Mouse (Mus musculus) MEL (cell line): Measurements from ENCODE around the gene Upk1b. TPM values are rescaled to one million over a fixed set of nuclear protein-coding genes. Genes with fewer than 3 reads are reported as not detected.

Experiments used
- DNase-seq: peaks from one replicate; pipeline ENCODE4 v3.0.0; 2011; ENCODE audit warnings: low read depth, low spot score
- H3K27ac ChIP-seq: 2 replicates; pipeline ENCODE4 v1.5.1; 2012; ENCODE audit warnings: low read depth, mild to moderate bottlenecking, control low read depth, low read length, moderate library complexity; ENCODE audit not compliant: control insufficient read depth
- H3K27me3 ChIP-seq, 2 experiments: fragments of 150-350 bp in 1 of 2; sonication (generic) in 1 of 2; 2 replicates each; pipeline ENCODE4 v1.6.1; 2012; ENCODE audit warnings: low read length in 2 of 2, mild to moderate bottlenecking in 2 of 2, improper control_type of control experiment in 1 of 2, moderate library complexity in 1 of 2; ENCODE audit not compliant: insufficient read depth in 2 of 2, control insufficient read depth in 1 of 2
- H3K36me3 ChIP-seq, 2 experiments: 2 replicates each; pipeline ENCODE4 v1.6.1; 2012 to 2014; ENCODE audit warnings: low read length in 2 of 2, improper control_type of control experiment in 1 of 2, inconsistent platforms in 1 of 2, mild to moderate bottlenecking in 1 of 2; ENCODE audit not compliant: insufficient read depth in 2 of 2, control insufficient read depth in 1 of 2
- H3K4me1 ChIP-seq, 2 experiments: fragments of 150-350 bp in 1 of 2; sonication (generic) in 1 of 2; 2 replicates each; pipeline ENCODE4 v1.6.1; 2012; ENCODE audit warnings: low read length in 2 of 2, improper control_type of control experiment in 1 of 2, mild to moderate bottlenecking in 1 of 2; ENCODE audit not compliant: insufficient read depth in 2 of 2, control insufficient read depth in 1 of 2
- H3K4me3 ChIP-seq, 2 experiments: fragments of 150-350 bp in 1 of 2; sonication (generic) in 1 of 2; 2 replicates each; pipeline ENCODE4 v1.5.1; 2012; ENCODE audit warnings: low read depth in 2 of 2, low read length in 2 of 2, mild to moderate bottlenecking in 2 of 2, moderate library complexity in 2 of 2, control low read depth in 1 of 2, improper control_type of control experiment in 1 of 2; ENCODE audit not compliant: control insufficient read depth in 1 of 2, insufficient read depth in 1 of 2
- H3K79me2 ChIP-seq: 2 replicates; pipeline ENCODE4 v1.6.1; 2012; ENCODE audit warnings: mild to moderate bottlenecking, low read length, moderate library complexity; ENCODE audit not compliant: control insufficient read depth, poor library complexity, insufficient read depth
- H3K9ac ChIP-seq: 2 replicates; pipeline ENCODE4 v1.6.1; 2012; ENCODE audit warnings: low read depth, mild to moderate bottlenecking, control low read depth, low read length, moderate library complexity; ENCODE audit not compliant: control insufficient read depth, poor library complexity, severe bottlenecking
- H3K9me3 ChIP-seq: fragments of 150-350 bp; sonication (generic); replicated peaks from 2 replicates; pipeline ENCODE4 v1.6.1; 2012; ENCODE audit warnings: mild to moderate bottlenecking, low read length, improper control_type of control experiment, moderate library complexity; ENCODE audit not compliant: insufficient read depth
- ETS1 ChIP-seq: IDR thresholded peaks from 2 replicates; pipeline ENCODE4 v1.6.1; 2012; ENCODE audit warnings: low read depth, mild to moderate bottlenecking, inconsistent platforms, low read length, improper control_type of control experiment, moderate library complexity
- GATA1 ChIP-seq: IDR thresholded peaks from 2 replicates; pipeline ENCODE4 v1.6.1; 2011; ENCODE audit warnings: low read depth, low read length, improper control_type of control experiment
- HCFC1 ChIP-seq: IDR thresholded peaks from 2 replicates; pipeline ENCODE4 v1.6.1; 2012; ENCODE audit warnings: low read depth, mild to moderate bottlenecking, inconsistent platforms, low read length, improper control_type of control experiment, moderate library complexity
- MAZ ChIP-seq: IDR thresholded peaks from 2 replicates; pipeline ENCODE4 v1.6.1; 2012; ENCODE audit warnings: low read depth, mild to moderate bottlenecking, inconsistent platforms, low read length, improper control_type of control experiment
- RCOR1 ChIP-seq: IDR thresholded peaks from 2 replicates; pipeline ENCODE4 v1.6.1; 2012; ENCODE audit warnings: low read depth, mild to moderate bottlenecking, inconsistent platforms, low read length, improper control_type of control experiment
- SMC3 ChIP-seq: IDR thresholded peaks from 2 replicates; pipeline ENCODE4 v1.6.1; 2011; ENCODE audit warnings: low read depth, low read length, improper control_type of control experiment
- TBP ChIP-seq: IDR thresholded peaks from 2 replicates; pipeline ENCODE4 v1.8.0; 2011; ENCODE audit warnings: low read depth, low read length, improper control_type of control experiment
- USF2 ChIP-seq, 2 experiments: IDR thresholded peaks; 2 replicates each; pipeline ENCODE4 v1.6.1; 2011 to 2012; ENCODE audit warnings: improper control_type of control experiment in 2 of 2, low read length in 2 of 2, borderline replicate concordance in 1 of 2, inconsistent platforms in 1 of 2, low read depth in 1 of 2, mild to moderate bottlenecking in 1 of 2; ENCODE audit not compliant: insufficient read depth in 1 of 2
- ZMIZ1 ChIP-seq: IDR thresholded peaks from 2 replicates; pipeline ENCODE4 v1.6.1; 2012; ENCODE audit warnings: low read depth, mild to moderate bottlenecking, inconsistent platforms, low read length, improper control_type of control experiment, moderate library complexity
- polyA plus RNA-seq, 2 experiments: library from polyadenylated mRNA; stranded (reverse) in 1 of 2; unstranded in 1 of 2; fragments of >175 nt in 1 of 2; fragments of >200 nt in 1 of 2; gene quantifications; 2 replicates each; pipeline versions ENCODE4 v1.2.1 to v1.2.4; 2012; ENCODE audit warnings: low replicate concordance in 2 of 2, low read depth in 1 of 2; ENCODE audit not compliant: insufficient read length in 2 of 2, insufficient read depth in 1 of 2, missing spikeins in 1 of 2
- total RNA-seq: library from RNA; depleted of rRNA; stranded (reverse); fragments of 300-350 nt; gene quantifications from 2 replicates; pipeline ENCODE4 v1.2.3, GENCODE M21; 2012; rRNA removed

The Upk1b gene
- total and polyA plus RNA-seq, 3 experiments = not detected

DNA sequence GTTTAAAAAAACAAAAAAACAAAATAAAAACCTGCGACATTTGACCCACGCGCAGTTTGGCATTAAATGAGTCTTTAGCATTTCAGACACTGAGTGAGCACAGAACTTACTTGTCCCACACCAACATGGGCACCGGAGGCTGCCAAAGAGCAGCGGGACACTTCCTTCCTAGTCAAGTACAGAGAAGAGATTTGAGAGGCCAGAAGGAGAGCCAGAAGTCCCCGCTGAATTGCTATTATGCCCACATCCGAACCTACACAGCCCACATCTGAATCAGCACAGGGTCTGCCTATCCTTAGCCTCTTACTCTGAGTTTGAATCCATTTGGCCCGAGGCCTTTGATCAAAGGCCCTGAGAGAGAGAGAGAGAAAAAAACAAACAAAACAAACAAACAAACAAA is 75.9 kb downstream of the Upk1b start:
- Histone ChIP-seq H3K4me3 (no peak overlapping the region), H3K27me3 (no peaks in the 10 kb centered on the region; a peak in 1 of 4 replicates), H3K9ac (no peak overlapping the region), H3K4me1 (no peaks in the 10 kb centered on the region), H3K27ac (no peak overlapping the region), H3K9me3 (no peaks in the 10 kb centered on the region), H3K79me2 (no peaks in the 10 kb centered on the region), H3K36me3 (no peaks in the 10 kb centered on the region)
- DNase-seq = no peak
- no peak for TF ChIP-seq SMC3
- no peak for TF ChIP-seq RCOR1
- no peak for TF ChIP-seq TBP
- no peak for TF ChIP-seq GATA1
- no peak for TF ChIP-seq ZMIZ1
- TF ChIP-seq MAZ = no peak
- TF ChIP-seq HCFC1 = no peak
- no peak for TF ChIP-seq USF2 (IDR thresholded peaks at IDR 0.05; ENCODE audit: borderline replicate concordance in 1 of 2, insufficient read depth in 1 of 2, low read depth in 1 of 2, low read length in 2 of 2)
- TF ChIP-seq ETS1 = no peak

Other genes starting within 250 kb of the Upk1b start
- 34.2 and 38.1 TPM in 2 replicates for gene Tmem39a, start 241.6 kb downstream of the Upk1b start, total RNA-seq
- gene Tmem39a, start 241.6 kb downstream of the Upk1b start, polyA plus RNA-seq = 100 to 1,000 TPM; 116 to 352 TPM
- 0.03 and 0.04 TPM in 2 replicates for gene Arhgap31, start 87.1 kb downstream of the Upk1b start, total RNA-seq
- under 1 TPM in 1 of 2 experiments, not detected in 1; 0.01 TPM for gene Arhgap31, start 87.1 kb downstream of the Upk1b start, polyA plus RNA-seq
- not detected in 2 replicates for gene B4galt4, start 58.1 kb downstream of the Upk1b start, total RNA-seq
- not detected for gene B4galt4, start 58.1 kb downstream of the Upk1b start, polyA plus RNA-seq
- gene 4930435E12Rik, start 28.4 kb upstream of the Upk1b start, total RNA-seq = not detected in 2 replicates
- gene 4930435E12Rik, start 28.4 kb upstream of the Upk1b start, polyA plus RNA-seq = not detected
- not detected in 2 replicates for gene Igsf11, start 92.3 kb upstream of the Upk1b start, total RNA-seq
- not detected for gene Igsf11, start 92.3 kb upstream of the Upk1b start, polyA plus RNA-seq